Mouse (Mus musculus) lung, adult 2 months (tissue): ENCODE results near the gene Prpsap1. TPM values are rescaled to one million over a fixed set of nuclear protein-coding genes. Genes with fewer than 3 reads are reported as not detected.

Source experiments
- DNase-seq: peaks from one replicate; pipeline ENCODE4 v3.0.0; 2022
- H3K4me1 ChIP-seq: fragments of 200-500 bp; 2 replicates; pipeline ENCODE4 v1.6.1; 2011; ENCODE audit warnings: low read length; ENCODE audit not compliant: control insufficient read depth, insufficient read depth
- H3K4me3 ChIP-seq: fragments of 200-500 bp; replicated peaks from 2 replicates; pipeline ENCODE3; 2011; ENCODE audit warnings: low read depth, mild to moderate bottlenecking, control low read depth, low read length; ENCODE audit errors: extremely low read depth
- CTCF ChIP-seq: fragments of 200-500 bp; IDR thresholded peaks from 2 replicates; pipeline ENCODE4 v1.5.1; 2011; ENCODE audit warnings: mild to moderate bottlenecking, low read length, control low read depth; ENCODE audit not compliant: insufficient read depth
- POLR2A ChIP-seq: fragments of 200-500 bp; IDR thresholded peaks from 2 replicates; pipeline ENCODE4 v1.6.1; 2011; ENCODE audit warnings: low read depth, mild to moderate bottlenecking, control low read depth, low read length, borderline replicate concordance; ENCODE audit errors: extremely low read depth
- WGBS: fragments of 180-500 bp; shearing (Covaris S2); methylation state at CpG from one replicate; pipeline ENCODE4 v1.1.7; 2018; 5-methylcytosine and 5-hydroxymethylcytosine counted together
- polyA plus RNA-seq: library from polyadenylated mRNA; depleted of rRNA; stranded (reverse); fragments of >200 nt; gene quantifications from 2 replicates; pipeline ENCODE4 v1.2.3, GENCODE M21; 2012

The Prpsap1 gene
- polyA plus RNA-seq, 1 experiment, result 82.4 TPM

DNA sequence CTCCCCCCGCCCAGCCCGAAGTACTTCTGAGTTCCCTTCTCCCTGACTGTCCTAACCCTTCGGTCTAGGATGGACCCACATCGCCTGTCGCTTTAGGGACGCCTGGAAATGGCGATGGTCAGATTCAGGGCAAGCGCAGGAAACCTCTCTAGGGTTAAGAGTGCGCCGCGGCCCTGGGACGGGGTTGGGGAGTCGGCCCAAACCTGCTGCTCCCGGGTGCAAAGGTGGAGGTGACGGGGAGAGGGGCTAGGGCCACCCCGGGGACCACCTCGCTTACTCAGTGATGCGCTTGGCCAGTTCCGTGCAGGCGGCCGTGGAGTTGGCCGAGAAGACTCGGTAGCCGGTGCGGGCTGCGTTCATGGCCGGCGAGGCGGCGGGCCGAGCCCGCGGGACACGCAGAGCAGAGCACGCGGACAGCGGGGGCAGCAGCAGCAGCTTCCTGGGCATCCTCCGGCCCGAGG is 4.2 kb downstream of the Prpsap1 start:
- WGBS, result under 1% methylated on average over 39 of the region's 39 CpGs
- peaks cover 2% of the 10 kb centered on the region for H3K4me1 ChIP-seq
- TF ChIP-seq POLR2A (no peak), CTCF (no peak)
- no peak for DNase-seq
- peak overlapping the region; percentile 95 for H3K4me3 ChIP-seq

DNA sequence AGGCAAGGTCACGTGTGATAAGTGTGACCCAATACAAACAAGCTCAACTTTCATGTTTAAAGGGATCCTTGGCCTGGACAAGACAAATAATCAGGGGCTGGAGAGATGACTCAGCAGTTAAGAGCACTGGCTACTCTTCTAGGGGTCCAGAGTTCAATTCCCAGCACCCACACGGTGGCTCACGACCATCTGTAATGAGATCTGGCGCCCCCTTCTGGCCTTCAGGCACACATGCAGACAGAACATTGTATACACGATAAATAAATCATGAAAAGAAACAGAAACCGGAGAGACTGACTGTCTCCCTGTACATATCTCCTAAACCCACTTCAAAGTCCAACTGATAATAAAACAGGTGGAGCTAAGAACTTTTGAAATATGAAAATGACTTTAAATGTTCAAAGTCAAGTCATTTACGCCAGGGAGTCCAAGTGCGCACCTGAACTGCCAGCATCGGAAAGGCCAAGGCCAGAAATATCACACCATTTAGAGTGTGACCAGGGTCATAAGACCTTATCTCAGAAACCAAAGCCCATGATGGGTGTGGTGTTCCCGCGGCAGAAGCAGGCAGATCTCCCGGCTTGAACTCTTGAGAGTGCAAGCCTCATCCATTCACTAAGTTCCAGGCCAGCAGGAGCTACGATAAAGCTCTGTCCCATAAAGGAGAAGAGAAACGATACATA is 5.2 kb downstream of the Prpsap1 start:
- WGBS, result 55% methylated on average over 14 of the region's 14 CpGs
- DNase-seq, result no peak
- Histone ChIP-seq H3K4me3 (no peak overlapping the region), H3K4me1 (peaks cover 2% of the 10 kb centered on the region)
- TF ChIP-seq POLR2A (no peak), CTCF (0 out of 2 replicates have a peak, but pooled peaks have one; percentile 17)

DNA sequence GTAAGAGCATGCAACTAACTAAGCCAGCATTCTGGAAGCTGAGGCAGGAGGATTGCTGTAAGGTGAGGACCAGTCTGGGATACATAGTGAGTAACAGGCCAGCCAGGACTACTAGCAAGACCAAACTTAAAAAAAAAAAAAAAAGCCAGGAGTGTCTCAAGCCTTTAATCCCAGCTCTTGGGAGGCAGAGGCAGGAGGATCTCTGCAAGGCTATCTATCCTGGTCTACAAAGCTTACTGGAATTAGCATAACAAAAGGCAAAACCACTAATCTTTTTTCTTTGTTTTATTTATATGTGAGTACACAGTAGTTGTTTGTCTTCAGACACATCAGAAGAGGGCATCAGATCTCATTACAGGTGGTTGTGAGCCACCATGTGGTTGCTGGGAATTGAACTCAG is 5.8 kb downstream of the Prpsap1 start:
- H3K4me3 ChIP-seq, result no peak overlapping the region
- TF ChIP-seq CTCF (no peak), POLR2A (no peak)
- DNase-seq, result no peak
- H3K4me1 ChIP-seq, result peaks cover 2% of the 10 kb centered on the region

DNA sequence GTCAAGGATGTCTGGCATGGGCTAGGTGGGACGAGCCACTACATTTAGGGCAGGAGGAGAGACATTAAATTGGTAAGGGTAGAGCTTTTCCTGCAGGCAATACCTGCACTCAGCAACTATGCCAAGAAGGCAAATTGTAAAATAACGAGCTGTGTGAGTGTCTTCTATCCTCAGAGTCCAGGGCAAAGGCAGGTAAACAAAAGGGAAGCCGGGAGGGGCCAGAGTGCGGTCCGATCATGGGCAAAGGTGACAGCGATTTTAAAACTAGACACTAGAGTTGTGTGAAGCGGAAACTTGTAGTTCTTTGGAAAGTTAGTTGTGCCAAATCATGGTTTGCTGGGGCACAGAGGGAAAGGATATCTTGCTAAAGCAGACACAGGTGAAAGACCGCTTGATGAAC is 9.7 kb downstream of the Prpsap1 start:
- no peak overlapping the region for H3K4me3 ChIP-seq
- H3K4me1 ChIP-seq, result peaks cover 2% of the 10 kb centered on the region; the same call in 1 of the 2 replicates
- TF ChIP-seq POLR2A (no peak), CTCF (no peak)
- DNase-seq, result no peak
- WGBS, result 87% methylated on average over 8 of the region's 8 CpGs

DNA sequence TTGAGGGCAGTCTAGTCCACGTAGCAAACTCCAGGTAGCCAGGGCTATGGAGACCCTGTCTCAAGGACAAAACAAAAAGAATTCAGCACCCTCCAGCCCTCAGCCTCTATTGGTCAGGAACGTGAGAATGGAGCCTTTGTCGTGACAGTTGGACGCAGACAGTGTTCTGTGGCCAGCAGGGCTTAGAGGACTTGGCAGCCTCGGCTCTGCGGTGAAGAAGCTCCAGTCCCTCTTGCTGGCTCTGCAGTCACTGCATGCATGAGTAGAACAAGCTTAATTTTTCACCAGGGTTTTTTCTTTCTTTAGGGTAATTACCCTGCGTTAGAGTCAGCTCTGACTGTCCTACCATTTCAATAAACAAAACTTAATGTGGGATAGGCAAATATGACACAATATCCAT is 12.2 kb downstream of the Prpsap1 start:
- TF ChIP-seq CTCF (no peak), POLR2A (no peak)
- Histone ChIP-seq H3K4me3 (no peak overlapping the region), H3K4me1 (no peaks in the 10 kb centered on the region)
- no peak for DNase-seq
- WGBS, result 83% methylated on average over 7 of the region's 7 CpGs

DNA sequence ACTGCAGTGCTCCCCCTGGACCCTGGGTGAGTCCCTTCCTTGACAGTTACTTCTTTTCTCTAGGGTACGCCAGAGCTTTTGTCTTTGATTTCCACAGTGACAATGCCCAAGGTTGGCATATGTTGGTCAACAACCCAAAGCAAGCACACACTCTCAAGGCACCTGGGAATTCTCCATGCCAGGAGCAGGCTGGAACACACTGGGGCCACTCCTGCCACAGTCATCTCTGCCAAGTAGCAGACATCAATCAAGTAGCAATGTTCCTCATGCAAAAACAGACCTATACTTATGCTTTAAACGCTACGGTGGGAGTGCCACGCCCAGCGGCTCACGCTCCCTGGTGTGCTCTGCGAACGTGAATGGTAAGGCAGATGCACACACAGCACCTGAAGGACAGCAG is 13.0 kb downstream of the Prpsap1 start:
- no peak for DNase-seq
- whole genome bisulfite sequencing, result 94% methylated on average over 8 of the region's 8 CpGs
- Histone ChIP-seq H3K4me1 (no peaks in the 10 kb centered on the region), H3K4me3 (no peak overlapping the region)
- TF ChIP-seq CTCF (no peak), POLR2A (no peak)

DNA sequence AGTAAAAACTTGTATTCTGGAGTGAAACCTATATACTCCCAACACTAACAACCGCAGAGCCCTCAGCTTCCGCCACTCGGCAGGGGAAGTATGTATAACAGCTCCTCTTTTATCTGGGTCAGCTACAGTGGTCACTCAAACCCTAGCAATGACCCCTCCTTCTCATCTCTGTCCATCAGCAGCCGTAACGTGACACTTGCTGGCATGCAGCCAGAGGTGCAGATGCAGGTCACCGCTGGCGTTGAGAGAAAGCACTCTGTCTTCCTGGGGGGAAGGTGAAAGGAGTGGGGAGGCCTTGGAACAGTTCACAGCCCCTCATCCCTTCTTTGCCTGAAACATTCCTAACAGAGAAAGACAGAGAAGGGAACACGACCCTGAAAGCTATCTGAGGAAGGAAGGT is 14.2 kb downstream of the Prpsap1 start:
- no peaks in the 10 kb centered on the region for H3K4me1 ChIP-seq
- 48% methylated on average over 8 of the region's 8 CpGs for WGBS
- no peak overlapping the region for H3K4me3 ChIP-seq
- DNase-seq, result no peak
- TF ChIP-seq POLR2A, result no peak
- TF ChIP-seq CTCF, result no peak

DNA sequence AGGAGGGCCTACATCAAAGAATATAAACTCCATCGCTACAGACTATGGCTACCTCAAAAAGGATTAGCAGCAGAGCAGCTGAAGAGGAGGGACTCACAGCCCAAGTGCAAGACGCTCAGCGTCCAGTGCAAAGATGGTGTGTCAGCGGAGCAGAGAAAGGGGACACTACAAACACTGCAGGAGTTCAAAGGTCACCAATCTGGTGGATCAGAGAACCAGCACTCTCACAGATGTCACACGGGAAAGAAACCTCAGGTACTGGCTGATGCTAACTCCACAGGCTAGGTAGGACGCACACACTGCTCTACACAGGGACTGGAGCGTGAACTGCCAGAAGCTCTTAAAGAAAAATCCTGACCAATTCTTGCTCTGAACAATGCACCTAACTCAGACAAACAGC is 15.0 kb downstream of the Prpsap1 start:
- TF ChIP-seq CTCF (no peak), POLR2A (no peak)
- WGBS, result 82% methylated on average over 7 of the region's 7 CpGs
- no peak overlapping the region for H3K4me3 ChIP-seq
- H3K4me1 ChIP-seq, result no peaks in the 10 kb centered on the region
- no peak for DNase-seq

DNA sequence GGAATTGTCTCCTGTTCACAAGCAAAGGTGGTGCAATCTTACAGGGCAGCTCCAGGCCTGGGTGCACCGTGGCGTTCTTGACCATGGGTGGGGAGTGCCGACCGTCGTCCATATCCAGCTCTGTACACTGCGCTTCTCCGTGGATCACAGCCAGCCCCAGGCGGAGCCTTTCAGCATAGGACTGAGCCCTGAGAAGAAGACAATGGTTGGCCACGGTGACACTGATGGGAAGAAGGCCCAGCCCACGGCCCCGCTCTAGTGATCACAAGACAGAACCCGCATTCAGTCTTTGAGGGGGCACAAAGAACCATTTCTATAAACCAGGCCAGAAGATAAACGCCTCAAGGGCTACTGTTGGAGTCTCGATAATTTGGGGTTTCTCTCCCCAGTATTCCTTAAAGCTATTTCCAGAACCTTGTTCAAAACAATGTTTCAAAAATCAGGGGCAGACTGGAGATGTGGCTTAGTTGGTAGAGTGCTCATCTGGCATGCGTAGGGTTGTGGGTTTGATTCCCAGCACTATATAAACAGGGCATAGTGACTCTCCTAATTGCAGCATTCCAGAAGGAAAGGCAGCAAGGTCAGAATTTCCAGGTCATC is 16.7 kb downstream of the Prpsap1 start:
- DNase-seq, result no peak
- no peak overlapping the region for H3K4me3 ChIP-seq
- WGBS, result 89% methylated on average over 15 of the region's 15 CpGs
- no peak for TF ChIP-seq CTCF
- no peak for TF ChIP-seq POLR2A
- no peaks in the 10 kb centered on the region for H3K4me1 ChIP-seq

DNA sequence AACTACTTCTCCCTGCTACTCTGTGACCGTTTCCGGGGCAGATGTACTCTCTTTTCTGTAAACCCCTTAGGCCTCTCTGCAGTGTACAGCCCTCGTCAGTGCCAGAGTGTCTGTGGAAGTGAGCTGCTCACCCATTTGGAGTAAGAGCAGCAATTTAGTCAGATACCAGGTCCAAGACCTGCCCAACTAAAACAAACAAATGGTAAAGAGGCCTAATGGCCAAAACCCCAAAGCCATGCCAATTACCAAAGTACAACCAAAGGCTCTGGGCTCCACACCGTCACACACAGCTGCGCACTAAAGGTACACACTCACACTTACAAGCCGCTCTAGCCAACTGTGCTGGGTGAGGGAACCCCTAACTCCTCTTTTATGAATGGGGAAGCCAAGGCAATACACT is 17.3 kb downstream of the Prpsap1 start:
- 89% methylated on average over 6 of the region's 6 CpGs for WGBS
- H3K4me1 ChIP-seq, result no peaks in the 10 kb centered on the region
- DNase-seq, result no peak
- no peak overlapping the region for H3K4me3 ChIP-seq
- TF ChIP-seq CTCF (no peak), POLR2A (no peak)
